Mouse (Mus musculus) cortical plate, adult 2 months (tissue): ENCODE data around the gene Mical1. TPM values are rescaled to one million over a fixed set of nuclear protein-coding genes. Genes with fewer than 3 reads are reported as not detected.

Experiments used
- H3K27ac ChIP-seq: fragments of 200-500 bp; 2 replicates; pipeline ENCODE4 v1.5.1; 2012; ENCODE audit warnings: low read length, control low read depth, inconsistent platforms; ENCODE audit not compliant: insufficient read depth
- H3K4me1 ChIP-seq: fragments of 200-500 bp; 2 replicates; pipeline ENCODE4 v1.6.1; 2011; ENCODE audit warnings: low read length; ENCODE audit not compliant: control insufficient read depth, insufficient read depth
- H3K4me3 ChIP-seq: fragments of 200-500 bp; 2 replicates; pipeline ENCODE4 v1.5.1; 2011; ENCODE audit warnings: mild to moderate bottlenecking, low read length, control low read depth; ENCODE audit not compliant: insufficient read depth
- CTCF ChIP-seq: fragments of 200-500 bp; IDR thresholded peaks from 2 replicates; pipeline ENCODE4 v1.5.1; 2011; ENCODE audit warnings: mild to moderate bottlenecking, control low read depth, low read length; ENCODE audit not compliant: insufficient read depth; ENCODE audit errors: extremely low read depth
- POLR2A ChIP-seq: fragments of 200-500 bp; IDR thresholded peaks from 2 replicates; pipeline ENCODE4 v1.6.1; 2011; ENCODE audit warnings: mild to moderate bottlenecking, low read length, control low read depth; ENCODE audit not compliant: insufficient read depth; ENCODE audit errors: extremely low read depth
- polyA plus RNA-seq: library from polyadenylated mRNA; depleted of rRNA; stranded (reverse); fragments of >200 nt; gene quantifications from 2 replicates; pipeline ENCODE4 v1.2.3, GENCODE M21; 2012

The Mical1 gene
- polyA plus RNA-seq, 1 experiment: 15.3 TPM

DNA sequence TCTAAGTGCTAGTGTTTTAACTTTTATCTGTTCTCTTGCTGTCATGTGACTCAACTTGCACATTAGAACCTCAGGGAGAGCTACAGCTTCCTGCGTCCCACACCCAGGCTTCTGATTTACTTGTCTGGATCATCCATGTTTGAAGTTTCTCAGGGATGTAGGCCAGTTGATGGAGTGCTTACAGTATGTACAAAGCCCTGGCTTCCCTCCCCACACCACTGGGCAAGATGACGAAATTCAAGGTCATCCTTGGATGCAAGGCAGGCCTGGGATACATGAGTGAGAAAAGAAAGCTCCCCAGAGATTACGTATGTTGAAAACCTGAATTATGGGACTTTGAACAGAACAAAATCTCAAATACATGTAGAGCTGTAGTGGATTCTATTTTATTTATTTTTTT lies 23.3 kb upstream of the Mical1 start:
- no peak overlapping the region for H3K27ac ChIP-seq
- TF ChIP-seq POLR2A (no peak), CTCF (no peak)
- peaks cover 3% of the 10 kb centered on the region; the same call in 1 of the 2 replicates for H3K4me1 ChIP-seq
- H3K4me3 ChIP-seq: no peak overlapping the region

DNA sequence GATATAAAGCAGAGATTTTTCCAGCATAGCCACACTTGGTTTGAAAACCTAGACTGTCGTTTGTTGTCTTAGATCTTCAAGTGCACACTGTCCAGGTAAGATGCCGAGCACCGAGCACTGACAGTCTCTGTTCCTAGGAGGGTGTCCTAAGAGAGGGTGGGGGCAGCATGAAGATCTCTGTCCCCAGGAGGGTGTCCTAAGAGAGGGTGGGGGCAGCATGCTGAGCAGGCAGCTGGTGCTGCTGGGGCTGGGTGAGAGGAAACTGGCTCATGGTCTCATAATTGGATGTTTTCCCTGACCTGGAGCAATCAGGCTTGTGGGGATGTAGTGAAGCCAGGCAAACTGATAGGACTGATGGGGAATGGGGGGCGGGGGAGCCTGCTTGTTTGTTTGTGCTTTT lies 16.1 kb upstream of the Mical1 start:
- TF ChIP-seq POLR2A (no peak), CTCF (no peak)
- Histone ChIP-seq H3K27ac (no peak overlapping the region), H3K4me1 (no peaks in the 10 kb centered on the region), H3K4me3 (no peak overlapping the region)

DNA sequence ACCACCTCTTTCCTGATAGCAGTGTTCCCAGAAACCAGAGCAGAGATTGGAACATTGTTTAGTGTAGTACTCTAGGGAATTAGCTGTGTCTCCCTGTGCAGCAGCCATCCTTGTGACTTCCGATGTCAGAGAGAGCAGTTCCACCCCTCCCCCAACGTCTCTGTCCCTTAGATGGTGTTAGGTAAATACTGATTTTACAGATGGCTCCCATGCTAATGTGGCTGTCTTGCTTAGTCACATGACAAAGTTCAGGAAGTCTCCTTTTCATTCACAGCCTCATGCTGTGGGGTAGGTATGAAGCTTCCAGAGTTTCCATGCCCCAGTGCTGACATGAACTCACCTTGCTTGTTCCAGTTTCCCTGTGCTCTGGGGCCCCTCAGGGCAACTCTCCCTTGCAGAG lies 15.6 kb upstream of the Mical1 start:
- no peaks in the 10 kb centered on the region for H3K4me1 ChIP-seq
- TF ChIP-seq CTCF (no peak), POLR2A (no peak)
- no peak overlapping the region for H3K27ac ChIP-seq
- no peak overlapping the region for H3K4me3 ChIP-seq

DNA sequence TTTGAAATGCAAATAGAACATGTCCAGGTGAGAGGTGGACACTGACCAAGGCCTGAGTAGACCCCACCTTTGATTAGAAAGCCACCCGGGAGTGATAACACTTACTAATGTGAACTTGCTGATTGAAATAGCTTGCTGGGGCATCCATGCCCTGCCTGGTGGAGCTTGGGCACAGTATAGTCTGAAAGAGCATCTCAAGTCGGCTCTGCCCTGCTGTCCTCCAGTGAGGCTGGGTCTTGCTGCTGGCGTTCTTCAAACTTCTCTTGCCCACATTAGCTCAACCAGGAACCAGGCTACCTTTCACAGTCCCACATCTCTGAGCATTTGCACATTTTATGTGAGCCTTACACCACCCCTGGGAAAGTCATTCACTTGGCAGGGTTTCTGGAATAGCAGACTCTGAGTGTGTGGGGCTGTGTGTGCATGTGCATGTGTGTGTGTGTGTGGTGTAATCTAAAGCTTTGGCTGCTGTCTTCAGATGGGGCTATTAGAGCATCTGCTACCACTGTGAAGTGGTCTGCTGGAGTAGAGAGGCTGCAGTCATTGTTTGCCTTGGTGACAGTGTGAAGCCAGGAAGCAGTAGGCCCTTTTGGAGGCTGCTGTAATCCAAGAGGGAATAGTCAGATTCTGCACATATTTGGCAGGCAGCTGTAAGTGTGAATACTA lies 14.9 kb upstream of the Mical1 start:
- TF ChIP-seq CTCF (no peak), POLR2A (no peak)
- no peaks in the 10 kb centered on the region for H3K4me1 ChIP-seq
- no peak overlapping the region for H3K27ac ChIP-seq
- H3K4me3 ChIP-seq: no peak overlapping the region

DNA sequence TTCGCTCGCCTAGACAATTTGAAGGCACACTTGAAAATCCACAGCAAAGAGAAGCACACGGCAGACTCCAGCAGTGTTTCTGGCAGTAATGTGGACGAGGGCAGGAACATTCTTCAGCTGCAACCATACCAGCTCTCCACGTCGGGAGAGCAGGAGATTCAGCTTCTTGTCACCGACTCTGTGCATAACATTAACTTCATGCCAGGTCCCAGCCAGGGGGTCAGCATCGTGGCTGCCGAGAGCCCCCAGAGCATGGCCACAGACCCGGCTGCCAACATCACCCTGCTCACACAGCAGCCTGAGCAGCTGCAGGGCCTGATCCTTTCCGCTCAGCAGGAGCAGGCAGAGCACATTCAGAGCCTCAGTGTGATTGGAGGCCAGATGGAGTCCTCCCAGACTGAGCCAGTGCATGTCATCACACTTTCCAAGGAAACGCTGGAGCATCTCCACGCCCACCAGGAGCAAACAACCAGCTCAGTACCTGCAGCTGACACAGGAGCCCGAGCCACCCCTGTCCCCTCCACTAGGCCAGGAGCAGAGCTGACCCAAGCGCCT lies 11.6 kb upstream of the Mical1 start:
- H3K4me3 ChIP-seq: no peak overlapping the region
- H3K4me1 ChIP-seq: no peaks in the 10 kb centered on the region
- H3K27ac ChIP-seq: no peak overlapping the region
- TF ChIP-seq POLR2A (no peak), CTCF (no peak)

DNA sequence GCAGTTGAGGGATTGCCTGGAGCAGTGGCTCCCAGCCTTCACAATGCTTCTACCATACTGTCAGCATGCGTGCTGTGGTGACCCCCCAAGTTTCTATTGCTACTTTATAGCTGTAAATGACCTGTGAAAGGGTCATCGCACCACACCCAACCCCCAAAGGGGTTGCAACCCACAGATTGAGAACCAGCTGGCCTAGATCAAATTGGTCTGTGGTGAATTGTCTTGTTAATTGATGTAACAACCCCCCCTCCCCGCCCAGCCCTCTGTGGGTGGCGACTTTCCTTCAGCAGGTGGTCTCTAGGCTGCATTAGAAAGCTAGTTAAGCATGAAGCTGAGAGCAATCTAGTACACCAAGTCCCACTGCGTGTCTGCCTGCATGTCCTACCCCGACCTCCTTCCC lies 8.8 kb upstream of the Mical1 start:
- no peak overlapping the region for H3K27ac ChIP-seq
- H3K4me3 ChIP-seq: no peak overlapping the region
- no peaks in the 10 kb centered on the region for H3K4me1 ChIP-seq
- TF ChIP-seq POLR2A (no peak), CTCF (no peak)

DNA sequence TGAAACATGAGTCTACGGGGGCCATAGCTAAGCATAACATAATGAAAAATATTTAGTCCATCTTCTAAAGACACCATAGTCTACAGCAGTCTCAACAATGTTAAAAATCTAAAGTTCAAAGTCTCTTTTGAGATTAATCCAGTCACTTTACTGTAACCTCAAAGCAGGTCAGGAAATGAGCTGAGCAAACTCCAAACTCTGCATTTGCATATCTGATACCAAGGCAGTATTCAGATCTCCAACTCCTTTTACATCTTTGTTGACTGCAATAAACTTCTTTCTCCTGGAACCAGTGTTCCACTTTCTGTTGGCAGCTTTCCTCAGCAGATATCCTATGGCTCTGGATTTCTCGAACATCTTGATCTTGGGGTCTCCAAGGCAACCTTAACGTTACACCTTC lies 5.4 kb upstream of the Mical1 start:
- Histone ChIP-seq H3K4me1 (no peaks in the 10 kb centered on the region), H3K4me3 (no peak overlapping the region), H3K27ac (no peak overlapping the region)
- TF ChIP-seq CTCF (no peak), POLR2A (no peak)

DNA sequence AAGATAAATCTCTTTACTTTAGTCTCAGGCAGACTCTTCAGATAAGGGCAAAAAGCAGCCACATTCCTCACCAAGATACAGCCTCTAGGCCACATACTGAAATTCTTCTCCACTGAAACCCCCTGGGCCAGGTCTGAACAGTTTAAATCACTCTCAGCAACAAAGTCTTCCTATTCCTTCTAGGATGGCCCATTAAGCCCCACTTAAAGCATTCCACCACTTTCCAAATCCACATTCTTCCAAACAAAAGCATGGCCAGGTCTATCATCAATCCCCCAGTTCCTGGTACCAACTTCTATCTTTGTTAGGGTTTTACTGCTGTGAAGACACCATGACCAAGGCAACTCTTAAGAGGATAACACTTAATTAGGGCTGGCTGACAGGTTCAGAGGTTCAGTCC lies 3.6 kb upstream of the Mical1 start:
- Histone ChIP-seq H3K27ac (no peak overlapping the region), H3K4me3 (no peak overlapping the region), H3K4me1 (peaks cover 3% of the 10 kb centered on the region; the same call in 1 of the 2 replicates)
- TF ChIP-seq CTCF: no peak
- no peak for TF ChIP-seq POLR2A

DNA sequence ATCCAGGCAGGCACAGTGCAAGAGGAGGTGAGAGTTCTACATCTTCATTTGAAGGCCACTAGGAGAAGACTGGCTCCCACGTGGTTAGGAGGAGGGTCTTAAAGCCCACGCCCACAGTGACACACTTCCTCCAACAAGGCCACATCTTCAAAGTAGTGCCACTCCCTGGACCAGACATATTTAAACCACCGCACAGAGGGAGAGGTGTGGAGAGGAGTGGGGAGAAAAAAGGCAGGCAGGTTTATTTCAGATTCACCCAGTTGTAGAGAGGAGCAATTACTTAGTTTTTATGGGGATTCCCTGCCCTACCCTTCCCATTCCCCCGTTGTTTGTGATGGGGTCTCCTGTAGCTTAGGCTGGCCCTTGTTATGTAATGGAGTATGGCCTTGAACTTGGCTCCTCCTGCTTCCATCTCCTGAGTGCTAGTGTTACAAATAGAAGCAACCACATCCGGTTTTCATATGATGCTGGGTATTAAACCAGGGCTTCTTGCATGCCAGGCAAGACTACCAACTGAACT lies 3.1 kb upstream of the Mical1 start:
- Histone ChIP-seq H3K27ac (no peak overlapping the region), H3K4me1 (peaks cover 3% of the 10 kb centered on the region; the same call in 1 of the 2 replicates), H3K4me3 (no peak overlapping the region)
- no peak for TF ChIP-seq POLR2A
- no peak for TF ChIP-seq CTCF

DNA sequence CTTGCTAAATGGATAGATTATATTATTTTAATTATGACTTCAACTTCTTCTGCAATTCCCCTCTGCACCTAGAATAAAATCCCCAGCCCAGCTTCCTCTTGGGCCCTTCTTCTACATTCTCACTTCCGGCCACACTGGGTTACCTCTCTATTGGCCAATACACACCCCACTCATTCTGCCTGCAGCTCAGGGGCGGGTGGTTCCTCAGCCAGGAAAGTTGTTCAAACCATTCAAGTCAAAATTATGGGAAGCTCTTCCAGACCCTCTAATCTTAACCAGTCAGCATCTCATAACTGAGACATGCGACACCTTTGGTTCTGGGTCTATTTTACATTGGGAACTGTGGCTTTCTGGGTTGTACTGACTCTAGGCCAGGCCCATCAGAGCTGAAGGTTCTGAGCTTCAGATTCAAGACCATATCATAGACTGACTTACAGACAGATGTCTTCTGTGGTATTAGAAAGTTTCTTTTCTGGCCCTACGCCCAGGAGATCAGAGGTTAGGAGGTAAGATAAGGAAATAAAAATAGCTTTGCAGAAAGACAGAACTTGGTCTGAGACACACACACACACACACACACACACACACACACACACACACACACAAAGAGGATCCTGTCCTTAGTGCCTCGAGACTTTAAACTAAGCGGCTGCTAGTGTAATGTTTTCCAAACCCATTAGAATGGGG lies 2.2 kb upstream of the Mical1 start:
- H3K4me3 ChIP-seq: no peak overlapping the region
- H3K27ac ChIP-seq: no peak overlapping the region
- H3K4me1 ChIP-seq: peaks cover 3% of the 10 kb centered on the region; the same call in 1 of the 2 replicates
- no peak for TF ChIP-seq CTCF
